Mouse (Mus musculus) C2C12 (cell line): ENCODE results near the gene Mon1b.

Experiments used
- CEBPB ChIP-seq: IDR thresholded peaks from one replicate; pipeline ENCODE4 v1.6.1; 2011; ENCODE audit warnings: low read depth, mild to moderate bottlenecking, control low read depth, moderate library complexity
- CTCF ChIP-seq: IDR thresholded peaks from one replicate; pipeline ENCODE4 v1.5.1; 2011; ENCODE audit not compliant: control insufficient read depth, insufficient read depth, insufficient read length
- MAX ChIP-seq: IDR thresholded peaks from one replicate; pipeline ENCODE4 v1.6.1; 2011; ENCODE audit warnings: mild to moderate bottlenecking, control low read depth

- TF ChIP-seq CTCF = peak; percentile 85
- TF ChIP-seq CEBPB = no peak
- no peak for TF ChIP-seq MAX
Measured at GRCm38 (mm10) chr8:113664544-113664943, 29.2 kb downstream of the Mon1b start.
